Mouse (Mus musculus) activated CD4-positive, CD25-positive, alpha-beta regulatory T cell, adult 4 months (primary cell): ENCODE results near the gene Dmrta2. TPM values are rescaled to one million over a fixed set of nuclear protein-coding genes. Genes with fewer than 3 reads are reported as not detected.

Source experiments
- ATAC-seq: one replicate; pipeline ENCODE4 v1.8.0; 2017
- polyA plus RNA-seq, 2 experiments: library from polyadenylated mRNA; unstranded; fragments of 100-300 nt; shearing (Covaris generic); gene quantifications; one replicate each; pipeline ENCODE4 v1.2.1; 2017

Dmrta2 gene
- polyA plus RNA-seq, 2 experiments from 2014 or later, result not detected

GRCm38 (mm10) chr4:109979461-109980320 is 1.8 kb downstream of the Dmrta2 start:
- ATAC-seq, result no peak

DNA sequence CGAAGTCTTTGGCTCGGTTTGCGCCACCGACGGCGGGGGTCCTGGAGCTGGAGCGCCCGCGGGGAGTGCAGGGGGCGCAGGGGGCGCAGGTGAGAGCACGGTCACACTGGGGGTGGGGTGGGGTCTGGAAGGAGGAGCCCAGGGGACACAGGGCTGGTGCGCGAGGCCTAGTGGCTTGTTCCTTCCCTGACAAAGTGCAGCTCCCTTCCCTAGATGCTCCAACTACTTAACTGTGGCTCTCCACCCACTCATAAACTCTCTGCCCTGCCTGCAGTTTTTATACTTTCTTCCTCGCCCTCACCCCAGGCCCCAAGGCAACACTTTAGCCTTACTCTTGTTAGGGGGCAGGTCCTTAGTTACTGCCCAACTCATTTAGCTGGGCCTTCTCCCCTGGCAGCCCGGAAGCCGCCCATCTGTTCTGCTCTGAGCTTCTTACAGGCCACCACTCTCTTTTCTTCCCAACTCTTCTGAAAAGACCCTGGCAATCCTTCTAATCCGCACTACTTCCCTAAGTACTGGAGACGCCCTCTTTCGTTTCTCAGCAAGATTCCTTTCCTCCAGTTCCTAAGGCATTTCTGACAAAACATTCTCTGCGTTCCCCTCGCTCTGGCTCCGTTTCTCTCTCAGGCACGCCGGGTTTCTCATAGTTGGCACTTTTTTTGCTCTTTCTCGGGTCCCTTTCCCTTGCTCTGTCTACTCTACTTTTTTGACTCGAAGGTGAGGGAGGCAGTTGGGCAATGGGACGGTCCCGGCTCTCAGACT is 2.6 kb downstream of the Dmrta2 start:
- no peak for ATAC-seq

- no peak for ATAC-seq
Observed at GRCm38 (mm10) chr4:109981083-109981870, 3.4 kb downstream of the Dmrta2 start.

GRCm38 (mm10) chr4:109981871-109982680 is 4.2 kb downstream of the Dmrta2 start:
- ATAC-seq, result no peak

DNA sequence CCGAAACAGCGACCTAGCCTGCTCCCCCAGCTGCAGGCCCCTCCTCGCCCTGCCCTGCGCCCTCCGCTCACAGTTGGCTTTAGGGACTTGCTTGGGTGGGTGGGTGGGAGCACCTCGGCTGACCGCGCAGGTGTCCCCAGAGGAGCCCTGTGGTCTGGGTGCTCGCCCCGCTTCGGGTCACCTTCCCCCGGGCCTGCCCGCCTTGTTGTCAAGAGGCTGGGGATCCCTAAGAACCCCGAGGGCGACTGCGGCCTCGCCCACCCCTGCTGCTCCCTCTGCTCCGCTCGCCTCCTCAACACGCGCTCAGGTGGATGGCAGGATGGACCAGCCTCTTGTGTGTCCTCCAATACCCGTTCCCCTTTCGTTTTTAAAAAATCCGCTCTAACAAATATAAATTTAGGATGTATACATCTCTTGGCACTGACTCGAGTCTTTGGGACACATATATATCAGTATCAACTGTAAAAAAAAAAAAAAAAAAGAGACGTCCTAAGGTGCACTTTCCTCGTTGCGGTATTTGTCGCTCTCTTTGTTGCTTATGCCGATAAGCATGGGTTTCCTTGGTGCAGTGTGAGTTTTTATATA is 4.9 kb downstream of the Dmrta2 start:
- ATAC-seq, result no peak

- ATAC-seq, result no peak
Observed at GRCm38 (mm10) chr4:109983281-109984001, 5.6 kb downstream of the Dmrta2 start.

DNA sequence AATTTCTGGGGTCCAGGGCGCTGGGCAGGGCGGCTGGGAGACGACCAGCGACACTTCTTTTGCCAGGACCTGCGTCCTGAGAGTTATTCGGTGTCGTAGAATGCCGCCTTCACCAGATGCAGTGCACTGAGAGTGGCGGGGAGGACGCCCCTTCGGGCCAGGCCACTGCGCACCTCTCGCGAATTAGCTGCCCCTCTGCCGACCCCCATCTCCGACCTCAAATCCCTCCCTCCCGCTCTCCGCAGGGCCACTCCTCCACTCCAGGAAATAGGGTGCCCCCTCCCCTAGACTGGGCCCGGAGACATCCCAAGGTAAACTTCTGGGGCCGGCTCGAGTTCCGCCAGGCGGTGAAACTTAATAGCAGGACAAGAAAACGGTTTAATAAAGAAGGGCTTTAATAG is 6.2 kb downstream of the Dmrta2 start:
- no peak for ATAC-seq

DNA sequence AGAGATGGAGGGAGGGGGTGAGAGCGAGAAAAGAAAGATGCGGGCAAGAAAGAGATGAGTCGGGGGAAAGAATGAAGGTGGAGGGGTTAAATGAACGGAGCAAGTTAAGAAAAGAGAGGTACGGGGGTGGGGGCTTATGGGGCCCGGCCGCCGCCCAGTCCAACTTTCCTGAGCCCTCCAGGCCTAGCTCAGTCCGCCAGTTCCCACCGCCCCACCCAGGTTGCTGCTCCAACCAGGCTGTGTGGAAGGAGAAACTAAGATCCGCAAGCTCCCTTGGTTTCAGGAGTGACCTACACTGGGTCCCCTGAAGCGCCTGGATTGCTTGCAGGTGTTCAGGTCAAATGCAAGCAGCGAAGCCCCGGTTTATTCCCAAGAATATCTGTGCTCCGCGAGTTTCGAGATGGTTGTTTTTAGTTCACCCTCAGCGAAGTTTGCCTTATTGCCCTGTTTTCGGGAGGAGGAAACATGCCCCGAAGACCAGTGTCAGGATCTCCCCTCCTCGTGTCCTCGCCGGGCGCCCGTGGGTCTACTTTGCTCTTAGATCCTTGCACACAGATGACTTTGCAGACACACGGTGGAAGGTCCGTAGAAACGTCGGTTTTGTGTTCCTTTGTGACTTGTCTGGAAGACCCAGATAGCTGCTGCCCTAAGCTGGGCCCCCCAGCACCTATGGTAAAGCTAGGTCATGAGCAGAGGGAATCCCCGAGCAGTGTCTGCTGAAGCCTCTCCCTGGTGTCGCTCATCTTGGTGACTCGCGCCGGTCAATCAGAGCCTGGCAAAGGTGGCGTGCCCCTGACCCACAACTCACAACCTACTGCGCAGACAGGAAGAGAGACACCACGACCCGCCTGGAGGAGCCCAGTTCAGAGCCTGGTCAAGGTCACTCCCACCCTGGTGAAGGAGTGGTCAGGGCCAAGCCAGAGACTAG is 6.9 kb downstream of the Dmrta2 start:
- ATAC-seq, result no peak

DNA sequence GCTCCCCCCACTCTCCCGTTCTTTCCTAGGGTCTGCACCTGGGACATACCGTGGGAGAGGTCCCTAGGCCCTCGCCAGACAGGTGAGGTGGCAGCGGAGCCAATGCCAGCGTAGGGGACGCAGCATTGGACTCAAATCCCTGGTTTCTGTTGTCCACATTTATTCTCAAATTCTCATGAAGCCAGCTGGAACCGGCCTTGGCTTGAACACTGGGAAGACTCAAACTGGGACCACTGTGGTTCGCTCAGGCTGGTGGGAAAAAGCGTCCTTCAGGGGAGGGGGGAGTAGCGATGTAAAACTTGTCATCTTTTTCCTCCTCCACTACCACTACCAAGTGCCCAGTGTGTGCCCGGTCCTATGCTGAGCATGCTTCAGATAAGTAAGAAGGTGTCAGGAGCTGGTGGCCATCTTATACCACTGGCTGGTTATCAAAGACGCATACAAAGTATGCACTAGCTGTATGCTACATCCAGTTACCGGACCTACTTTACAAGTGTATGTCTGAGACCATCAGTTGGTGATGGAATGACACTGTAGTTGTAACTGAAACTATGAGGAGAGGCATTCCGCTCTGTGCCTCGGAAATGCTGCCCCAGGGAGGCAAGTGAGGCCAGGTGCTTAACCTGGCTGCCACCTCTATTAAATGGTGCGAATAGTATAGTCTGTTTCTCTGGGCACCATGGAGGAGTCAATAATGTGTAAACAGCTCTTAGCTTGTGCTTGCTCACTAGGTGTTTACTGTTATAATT is 7.7 kb downstream of the Dmrta2 start:
- ATAC-seq, result no peak

DNA sequence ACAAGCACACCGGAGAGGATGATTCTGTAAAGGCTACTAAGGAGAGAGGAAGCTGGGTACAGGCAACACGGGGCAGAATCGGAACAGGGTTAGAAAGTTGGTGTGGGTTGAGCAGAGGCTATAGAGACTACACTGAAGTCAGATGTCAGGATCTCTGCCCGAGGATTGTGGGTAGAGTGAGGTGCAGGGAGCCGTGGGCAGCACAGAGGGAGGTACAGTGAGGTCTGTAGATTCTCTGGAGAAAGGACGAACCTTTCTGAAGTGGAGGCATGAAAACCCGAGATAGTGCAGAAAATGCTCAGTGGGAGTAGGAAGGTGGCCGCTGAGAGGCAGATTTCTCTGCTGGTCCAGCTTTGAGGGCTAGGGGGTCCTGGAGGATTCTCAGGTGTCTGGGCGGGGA is 8.4 kb downstream of the Dmrta2 start:
- no peak for ATAC-seq

GRCm38 (mm10) chr4:109986748-109987355 is 9.0 kb downstream of the Dmrta2 start:
- ATAC-seq, result no peak

DNA sequence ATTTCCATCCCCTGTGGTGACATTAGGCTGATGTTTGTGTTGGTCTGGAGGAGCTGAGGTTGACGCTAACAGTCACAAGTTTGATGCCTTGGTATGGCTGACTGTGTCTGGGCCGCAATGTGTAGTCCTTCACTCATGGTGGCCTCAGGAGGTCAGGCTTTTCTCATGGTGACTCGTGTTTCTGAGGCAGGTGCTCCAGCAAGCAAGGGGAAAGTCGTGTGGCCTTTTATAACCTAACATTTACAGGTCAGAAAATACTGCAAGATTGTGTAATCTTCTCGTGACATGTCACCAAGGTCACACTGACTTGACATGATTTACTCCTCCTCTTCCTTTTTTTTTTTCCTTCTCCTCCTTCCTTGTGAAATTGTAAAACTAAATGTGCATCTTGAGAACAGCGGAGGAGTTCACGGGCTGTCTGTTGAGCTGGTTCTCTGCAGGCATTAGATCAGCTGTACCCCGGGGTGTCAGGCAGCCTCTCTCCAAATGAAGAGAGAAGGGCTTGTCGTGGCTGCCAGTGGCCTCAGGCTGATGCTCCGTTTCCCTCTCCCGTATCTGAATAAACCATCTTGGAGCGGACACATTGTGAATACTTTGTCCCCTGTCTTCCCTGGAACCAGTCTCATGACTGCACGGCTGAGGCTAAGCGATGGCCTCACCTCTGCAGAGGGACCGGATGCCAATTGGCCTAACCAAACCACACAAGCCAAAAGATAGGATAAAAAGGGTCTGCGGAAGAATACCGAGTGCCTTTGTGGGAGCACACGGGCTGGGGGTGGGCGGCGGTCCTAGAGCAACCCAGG is 9.9 kb downstream of the Dmrta2 start:
- ATAC-seq, result no peak

- no peak for ATAC-seq
Observed at GRCm38 (mm10) chr4:109988411-109988810, 10.6 kb downstream of the Dmrta2 start.

DNA sequence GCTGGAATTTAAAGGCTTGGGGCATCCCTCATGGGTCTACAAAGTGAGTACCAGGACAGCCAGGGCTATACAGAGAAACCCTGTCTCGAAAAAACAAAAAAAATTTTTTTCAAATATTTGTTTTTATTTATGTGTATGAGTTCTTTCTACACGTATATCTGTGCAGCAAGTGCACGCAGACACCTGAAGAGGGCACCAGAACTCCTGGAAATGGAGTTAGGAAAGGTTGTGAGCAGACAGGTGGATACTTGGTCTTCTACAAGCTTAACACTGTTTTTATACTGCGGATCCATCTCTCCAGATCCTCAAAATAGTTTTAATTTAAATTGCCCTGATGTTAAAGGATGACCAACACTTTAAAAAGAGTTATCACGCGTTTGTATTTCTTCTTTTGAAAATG is 11.4 kb downstream of the Dmrta2 start:
- ATAC-seq, result no peak

DNA sequence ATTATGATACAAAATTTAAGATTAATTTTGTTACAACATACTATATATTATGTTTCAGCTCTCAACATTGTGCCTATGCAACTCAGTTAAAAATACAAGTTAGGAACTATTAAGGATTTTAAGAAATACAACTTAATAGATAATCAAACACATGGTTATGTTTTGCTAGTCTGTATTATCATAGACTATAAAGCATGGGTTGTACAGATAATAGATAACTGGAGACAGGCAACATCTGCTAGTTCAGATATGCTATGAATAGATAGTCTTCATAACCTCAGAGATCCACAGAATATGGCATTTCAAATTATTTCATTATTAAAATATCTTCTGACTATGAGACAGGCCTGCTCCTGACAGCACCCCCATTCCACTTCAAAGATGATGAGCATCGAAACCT is 28.2 kb downstream of the Dmrta2 start:
- no peak for ATAC-seq

DNA sequence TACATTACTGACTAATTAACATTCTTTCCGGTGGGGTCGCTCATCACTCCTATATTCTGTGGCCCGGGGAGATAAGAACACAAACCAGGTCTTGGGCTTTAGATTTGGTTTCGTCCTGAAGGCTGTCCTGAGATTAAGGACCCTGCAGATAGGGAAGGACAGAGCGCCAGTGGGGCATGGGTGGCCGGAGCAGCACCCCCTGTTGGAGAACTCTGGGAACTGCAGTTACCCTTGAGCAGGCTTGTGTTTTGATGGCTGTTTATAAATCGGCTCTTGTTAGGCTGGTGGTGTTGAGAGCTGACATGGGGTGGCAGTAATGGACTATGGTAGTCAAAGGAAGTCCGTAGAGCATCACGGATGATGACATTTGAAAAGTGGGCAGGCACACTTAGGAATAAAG is 41.3 kb downstream of the Dmrta2 start:
- ATAC-seq, result no peak

DNA sequence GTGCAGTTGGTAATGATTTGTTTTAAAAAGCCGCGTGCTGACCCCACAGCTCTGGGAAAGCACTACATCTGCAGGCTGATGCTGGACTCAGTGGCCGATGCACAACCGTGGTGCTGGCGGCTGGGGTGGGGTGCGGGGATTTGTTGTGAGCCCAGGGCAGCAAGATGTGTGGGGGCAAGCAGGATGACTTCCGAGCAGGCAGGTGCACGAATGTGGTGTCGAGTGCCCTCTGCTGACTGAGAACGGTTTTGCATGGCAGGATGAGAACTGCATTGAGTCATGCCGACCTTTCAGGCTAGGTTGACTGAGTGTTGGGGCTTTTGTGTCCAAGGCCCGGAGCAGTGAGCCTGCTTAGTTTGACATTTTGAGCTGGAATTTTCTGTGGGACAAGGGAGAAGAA is 42.4 kb downstream of the Dmrta2 start:
- peak; percentile 80 for ATAC-seq
